Mouse (Mus musculus) hindbrain, postnatal 0 days (tissue): ENCODE measurements around the gene Gabpb2. TPM values are rescaled to one million over a fixed set of nuclear protein-coding genes. Genes with fewer than 3 reads are reported as not detected.
"Not testable (repeated sequence)": the region's sequence is repeated elsewhere in the genome, so short reads cannot be mapped to it uniquely, and the experiment has no call there.

Experiments
- ATAC-seq: fragments of 200-750 bp; cut with Nextera tagmentation; 2 replicates; pipeline ENCODE4 v1.8.0; 2017; ENCODE audit warnings: mild to moderate bottlenecking, moderate TSS enrichment, moderate library complexity
- DNase-seq: peaks from one replicate; pipeline ENCODE4 v3.0.0-alpha.2; 2015; ENCODE audit warnings: low spot score
- H3K27ac ChIP-seq: fragments of 300-500 bp; sonication (generic); 2 replicates; pipeline ENCODE4 v1.5.1; 2014; ENCODE audit warnings: mild to moderate bottlenecking
- H3K27me3 ChIP-seq: fragments of 300-500 bp; sonication (generic); 2 replicates; pipeline ENCODE4 v1.6.1; 2014; ENCODE audit warnings: low read length, mixed read lengths; ENCODE audit not compliant: insufficient read depth
- H3K36me3 ChIP-seq: fragments of 300-500 bp; sonication (generic); 2 replicates; pipeline ENCODE4 v1.6.1; 2014; ENCODE audit warnings: low read length, mixed read lengths; ENCODE audit not compliant: insufficient read depth
- H3K4me1 ChIP-seq: fragments of 300-500 bp; sonication (generic); 2 replicates; pipeline ENCODE4 v1.6.1; 2014; ENCODE audit warnings: antibody characterized with exemption, low read length, mixed read lengths; ENCODE audit not compliant: insufficient read depth
- H3K4me2 ChIP-seq: fragments of 300-500 bp; sonication (generic); 2 replicates; pipeline ENCODE4 v1.6.1; 2014; ENCODE audit warnings: low read depth, mild to moderate bottlenecking, low read length, moderate library complexity, mixed read lengths
- H3K4me3 ChIP-seq: fragments of 300-500 bp; sonication (generic); 2 replicates; pipeline ENCODE4 v1.5.1; 2014; ENCODE audit warnings: low read length
- H3K9ac ChIP-seq: fragments of 300-500 bp; sonication (generic); replicated peaks from 2 replicates; pipeline ENCODE4 v1.6.1; 2014; ENCODE audit warnings: mild to moderate bottlenecking, low read length, moderate library complexity, mixed read lengths
- H3K9me3 ChIP-seq: fragments of 300-500 bp; sonication (generic); 2 replicates; pipeline ENCODE4 v1.6.1; 2016; ENCODE audit warnings: low read length, mixed read lengths
- CTCF ChIP-seq: IDR thresholded peaks from 2 replicates; pipeline ENCODE4 v1.5.1; 2016; ENCODE audit warnings: antibody characterized with exemption, control low read depth, low read depth
- WGBS: fragments of 180-500 bp; shearing (Covaris S2); extraction: QIAGEN DNeasy Blood & Tissue Kit; methylation state at CpG from one replicate; pipeline ENCODE4 v1.1.7; 2014; 5-methylcytosine and 5-hydroxymethylcytosine counted together
- microRNA-seq, 2 experiments: library from miRNA; unstranded; fragments of <30 nt; microRNA quantifications; one replicate each; pipeline ENCODE4; 2016
- polyA plus RNA-seq: library from polyadenylated mRNA; unstranded; fragments of >200 nt; fragmentation: Nextera tagmentation; extraction: Ambion mirVana; gene quantifications from 2 replicates; pipeline ENCODE4 v1.2.1, GENCODE M21; 2015
- total RNA-seq: library from RNA; depleted of rRNA; stranded (reverse); fragments of >200 nt; gene quantifications from 2 replicates; pipeline ENCODE4 v1.2.3, GENCODE M21; 2014; rRNA removed

Gabpb2 gene
- total and polyA plus RNA-seq, 2 experiments from 2014 or later, result 2.9 to 8.6 TPM

DNA sequence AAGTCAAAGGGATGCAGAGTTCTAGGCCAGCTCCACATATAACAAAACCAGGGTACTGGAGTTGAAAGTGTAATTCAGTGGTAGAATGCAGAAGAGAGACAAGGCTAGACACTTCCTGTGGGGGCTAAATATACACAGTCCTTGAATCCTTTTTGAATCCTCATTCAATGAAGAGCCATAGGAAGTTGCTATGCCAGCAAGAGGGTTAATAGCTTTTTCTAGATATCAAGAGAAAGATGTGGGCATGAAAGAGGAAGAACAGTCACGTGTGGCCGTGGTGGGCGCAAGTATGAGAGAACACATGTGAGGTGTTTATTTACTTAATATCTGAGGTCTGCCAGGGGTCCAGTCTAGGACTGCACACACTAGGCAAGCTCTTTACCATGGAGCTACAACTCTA lies 81.4 kb downstream of the Gabpb2 start:
- Histone ChIP-seq H3K36me3 (peaks cover 6% of the 10 kb centered on the region; the same call in 1 of the 2 replicates), H3K4me1 (no peaks in the 10 kb centered on the region), H3K27ac (no peak overlapping the region), H3K27me3 (no peaks in the 10 kb centered on the region), H3K9me3 (no peaks in the 10 kb centered on the region), H3K4me2 (no peak overlapping the region), H3K4me3 (no peak overlapping the region), H3K9ac (no peak overlapping the region)
- no peak for TF ChIP-seq CTCF
- whole genome bisulfite sequencing, result 94% methylated on average over 3 of the region's 3 CpGs
- ATAC-seq, result no peak
- no peak for DNase-seq

DNA sequence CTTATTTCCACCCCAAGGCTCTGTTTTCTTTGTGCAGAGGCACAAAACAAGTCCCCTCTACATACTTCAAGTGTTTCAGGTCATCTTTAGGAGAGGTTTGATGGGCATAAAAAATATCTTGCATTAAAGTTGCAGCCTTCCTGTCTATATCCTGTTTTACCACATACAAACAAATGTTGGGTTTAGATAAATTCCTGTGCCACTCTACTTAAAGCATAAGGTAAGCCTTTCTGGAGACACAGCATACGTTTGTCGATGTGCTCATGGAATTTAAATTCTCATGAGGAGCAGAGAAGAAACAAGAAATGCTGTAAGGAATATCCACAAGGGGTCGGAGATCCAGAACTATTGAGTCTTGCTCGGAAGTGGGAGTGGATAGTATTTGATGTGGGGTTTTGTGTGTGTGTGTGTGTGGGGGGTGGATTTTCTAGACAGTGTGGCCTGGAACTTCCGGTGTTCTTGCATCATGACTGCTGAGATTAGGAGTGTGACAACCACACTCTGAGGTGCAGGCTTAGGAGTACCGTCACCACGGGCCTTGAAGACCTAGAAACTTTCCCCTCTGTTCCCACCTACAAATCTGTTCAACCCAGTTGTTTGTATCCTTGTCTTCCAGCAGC lies 82.2 kb downstream of the Gabpb2 start:
- TF ChIP-seq CTCF, result no peak
- Histone ChIP-seq H3K4me1 (no peaks in the 10 kb centered on the region), H3K27ac (0 out of 2 replicates have a peak overlapping the region, but pooled peaks have one; percentile 41), H3K4me3 (peak overlapping the region; percentile 34), H3K36me3 (peaks cover 6% of the 10 kb centered on the region; the same call in 1 of the 2 replicates), H3K9ac (no peak overlapping the region), H3K27me3 (no peaks in the 10 kb centered on the region), H3K4me2 (peak overlapping the region; percentile 70), H3K9me3 (no peaks in the 10 kb centered on the region)
- ATAC-seq (no peak), DNase-seq (no peak)
- 88% methylated on average over 7 of the region's 7 CpGs for WGBS

DNA sequence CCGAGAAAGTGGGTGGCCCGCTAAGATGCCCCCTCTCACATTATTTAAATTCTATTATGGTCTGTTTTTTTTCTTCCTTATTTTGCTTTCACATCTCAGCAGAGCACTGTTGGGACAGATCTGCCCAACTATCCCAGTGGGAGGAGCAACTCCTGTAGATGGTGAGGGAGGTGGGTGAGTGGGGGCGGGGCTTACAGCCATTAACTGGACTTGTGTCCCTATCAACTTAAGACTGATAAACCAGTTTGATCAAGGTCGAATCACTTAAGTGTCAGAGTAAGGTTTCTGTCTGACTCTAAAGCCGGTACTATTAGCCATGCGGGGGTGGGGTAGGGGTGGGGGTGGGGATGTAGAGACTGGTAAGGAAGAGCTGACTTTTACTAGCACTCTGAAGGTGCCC lies 82.7 kb downstream of the Gabpb2 start:
- no peaks in the 10 kb centered on the region for H3K27me3 ChIP-seq
- H3K4me3 ChIP-seq, result peak overlapping the region; percentile 34
- H3K4me2 ChIP-seq, result peak overlapping the region; percentile 70
- H3K36me3 ChIP-seq, result peaks cover under 1% of the 10 kb centered on the region; the same call in 1 of the 2 replicates
- H3K9me3 ChIP-seq, result no peaks in the 10 kb centered on the region
- 27% methylated on average over 6 of the region's 6 CpGs for WGBS
- ATAC-seq, result no peak
- H3K4me1 ChIP-seq, result no peaks in the 10 kb centered on the region
- peak; percentile 21 for DNase-seq
- peak overlapping the region; percentile 33 for H3K9ac ChIP-seq
- H3K27ac ChIP-seq, result peak overlapping the region; percentile 41; the same call in 1 of the 2 replicates
- no peak for TF ChIP-seq CTCF

DNA sequence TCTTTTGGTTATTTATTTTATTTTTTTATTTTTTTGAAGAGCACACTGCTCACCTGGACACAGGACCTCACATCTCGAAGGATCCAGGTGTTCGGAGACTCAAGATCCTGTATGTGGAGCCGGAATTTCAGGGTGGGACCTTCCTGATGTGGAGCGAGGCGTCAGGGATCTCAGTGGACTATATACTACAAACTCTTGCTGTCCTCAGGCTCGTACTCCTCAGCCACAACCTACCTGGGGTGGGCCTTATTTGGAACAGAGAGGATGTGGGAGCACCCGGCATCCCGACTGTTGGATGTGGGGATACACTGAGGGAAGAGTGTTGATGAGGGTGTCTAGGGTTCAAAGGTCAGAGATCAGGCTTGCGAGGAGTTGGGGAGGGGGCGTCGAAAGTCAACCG lies 83.6 kb downstream of the Gabpb2 start:
- WGBS, result no CpG with 5 or more reads among the region's 12 CpGs
- H3K36me3 ChIP-seq, H3K4me1 ChIP-seq, DNase-seq, H3K9ac ChIP-seq, H3K27ac ChIP-seq, H3K4me2 ChIP-seq, H3K27me3 ChIP-seq, H3K9me3 ChIP-seq: not testable (repeated sequence)
- peak overlapping the region; percentile 66 for H3K4me3 ChIP-seq
- peak; percentile 52 for ATAC-seq

DNA sequence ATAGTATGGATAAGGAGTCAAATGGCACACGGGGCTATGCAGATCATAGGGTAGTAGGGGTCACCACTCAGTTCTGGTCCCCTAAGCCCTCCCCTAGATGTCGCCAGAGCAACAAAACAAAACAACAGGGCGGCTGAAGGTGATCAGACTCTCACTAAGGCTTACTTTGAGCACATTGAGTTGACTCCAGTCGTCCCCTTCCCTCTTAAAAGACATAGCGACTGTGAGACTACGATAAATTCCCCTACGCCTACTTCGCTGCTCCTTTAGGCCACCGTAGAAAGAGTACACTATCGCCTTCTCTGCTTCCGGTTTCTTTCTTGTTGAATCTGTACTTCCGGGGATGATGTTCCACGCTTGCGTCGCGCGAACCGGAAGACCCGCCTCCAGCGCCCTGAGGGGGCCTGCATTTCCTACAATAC lies 84.0 kb downstream of the Gabpb2 start, which contains the start of the genes Scnm1 and Lysmd1:
Gene Scnm1 (minus strand): TSS at position 332 of the 422 bp plus-strand sequence.
Gene Lysmd1 (plus strand): TSS at position 409 of the 422 bp plus-strand sequence.
- peak within 1 kb of the TSS; percentile 71 for H3K9ac ChIP-seq
- TF ChIP-seq CTCF, result peak; percentile 41
- H3K4me3 ChIP-seq, result peak within 1 kb of the TSS; percentile 66
- no peaks in the 10 kb centered on the region for H3K4me1 ChIP-seq
- peak; percentile 96 for ATAC-seq
- H3K9me3 ChIP-seq, result no peaks in the 10 kb centered on the region
- peak within 1 kb of the TSS; percentile 70 for H3K4me2 ChIP-seq
- WGBS, result under 1% methylated on average over 20 of the region's 20 CpGs
- H3K27ac ChIP-seq, result peak within 1 kb of the TSS; percentile 80
- no peaks in the 10 kb centered on the region for H3K27me3 ChIP-seq
- DNase-seq, result peak; percentile 97
- H3K36me3 ChIP-seq, result no peaks in the 10 kb centered on the region

DNA sequence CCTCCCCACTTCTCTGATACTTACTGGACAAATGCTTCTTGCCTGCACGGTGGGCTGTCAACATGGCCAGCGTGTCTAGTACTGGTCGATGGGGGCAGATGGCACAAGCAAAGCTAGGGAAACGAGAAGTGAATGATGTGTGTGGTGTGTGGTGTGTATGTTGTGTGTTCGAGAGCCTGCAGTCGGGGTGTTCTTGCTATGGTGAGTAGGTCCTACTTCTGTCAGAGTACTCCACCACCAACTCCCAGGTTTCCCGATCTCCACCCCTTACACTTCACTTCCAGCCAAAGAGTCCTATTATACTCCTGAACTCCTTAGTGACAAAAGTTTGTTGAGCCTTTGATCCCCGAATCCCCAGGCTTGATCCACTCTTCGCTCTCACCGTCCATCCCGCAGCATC lies 84.5 kb downstream of the Gabpb2 start:
- peak overlapping the region; percentile 59 for H3K4me2 ChIP-seq
- ATAC-seq, result 0 out of 2 replicates have a peak, but pooled peaks have one; percentile 4
- WGBS, result 54% methylated on average over 11 of the region's 11 CpGs

DNA sequence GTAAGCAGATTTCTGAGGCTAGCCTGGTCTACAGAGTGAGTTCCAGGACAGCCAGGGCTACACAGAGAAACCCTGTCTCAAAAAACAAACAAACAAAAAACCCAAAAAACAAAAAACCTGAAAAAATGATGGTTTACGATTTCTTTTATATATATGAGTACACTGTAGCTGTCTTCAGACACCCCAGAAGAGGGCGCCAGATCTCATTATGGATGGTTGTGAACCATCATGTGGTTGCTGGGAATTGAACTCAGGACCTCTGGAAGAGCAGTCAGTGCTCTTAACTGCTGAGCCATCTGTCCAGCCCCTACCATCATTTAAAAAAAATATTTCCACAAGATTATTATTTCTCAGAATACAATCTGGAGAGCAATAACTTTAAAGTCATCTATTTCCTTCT lies 85.3 kb downstream of the Gabpb2 start:
- WGBS, result 91% methylated on average over 2 of the region's 2 CpGs
- not testable (repeated sequence) for H3K9ac ChIP-seq, H3K9me3 ChIP-seq, H3K36me3 ChIP-seq, DNase-seq, ATAC-seq, H3K4me3 ChIP-seq, H3K4me1 ChIP-seq, H3K27me3 ChIP-seq, H3K4me2 ChIP-seq, H3K27ac ChIP-seq
- TF ChIP-seq CTCF, result peak; percentile 37

More for the DNA sequence above, 84.5 kb downstream of the Gabpb2 start:
- Histone ChIP-seq H3K27ac (peak overlapping the region; percentile 80; the same call in 1 of the 2 replicates), H3K36me3 (no peaks in the 10 kb centered on the region), H3K4me1 (no peaks in the 10 kb centered on the region), H3K27me3 (no peaks in the 10 kb centered on the region), H3K9ac (peak overlapping the region; percentile 71), H3K9me3 (no peaks in the 10 kb centered on the region), H3K4me3 (peak overlapping the region; percentile 66)
- no peak for TF ChIP-seq CTCF
- DNase-seq, result no peak

Small RNAs within 50 kb of the gene (microRNA-seq; reads per million reads assigned to microRNA genes)
- gene Mir8099-1, result 0 reads per million in 2 experiments

Other genes with a start within 250 kb of the Gabpb2 start
- 57.1 and 85.4 TPM in 2 replicates for gene Pi4kb, start 243.2 kb downstream of the Gabpb2 start, total RNA-seq
- 19.2 and 22.7 TPM in 2 replicates for gene Pi4kb, start 243.2 kb downstream of the Gabpb2 start, polyA plus RNA-seq
- 34.1 and 35.4 TPM in 2 replicates for gene Zfp687, start 202.5 kb downstream of the Gabpb2 start, total RNA-seq
- gene Zfp687, start 202.5 kb downstream of the Gabpb2 start, polyA plus RNA-seq, result 17.3 and 18.0 TPM in 2 replicates
- 208 and 210 TPM in 2 replicates for gene Psmd4, start 175.3 kb downstream of the Gabpb2 start, total RNA-seq
- 267 and 272 TPM in 2 replicates for gene Psmd4, start 175.3 kb downstream of the Gabpb2 start, polyA plus RNA-seq
- 15.5 and 18.5 TPM in 2 replicates for gene Pip5k1a, start 111.0 kb downstream of the Gabpb2 start, total RNA-seq
- gene Pip5k1a, start 111.0 kb downstream of the Gabpb2 start, polyA plus RNA-seq, result 12.4 and 14.7 TPM in 2 replicates
- 52.7 and 53.6 TPM in 2 replicates for gene Vps72, start 106.9 kb downstream of the Gabpb2 start, total RNA-seq
- gene Vps72, start 106.9 kb downstream of the Gabpb2 start, polyA plus RNA-seq, result 121 and 123 TPM in 2 replicates
- 0.43 and 0.73 TPM in 2 replicates for gene Tmod4, start 93.4 kb downstream of the Gabpb2 start, total RNA-seq
- gene Tmod4, start 93.4 kb downstream of the Gabpb2 start, polyA plus RNA-seq, result 1.1 and 1.5 TPM in 2 replicates
- gene Scnm1, start 83.9 kb downstream of the Gabpb2 start, total RNA-seq, result 44.6 and 56.7 TPM in 2 replicates
- gene Scnm1, start 83.9 kb downstream of the Gabpb2 start, polyA plus RNA-seq, result 72.1 and 75.7 TPM in 2 replicates
- 33.4 and 38.5 TPM in 2 replicates for gene Lysmd1, start 83.8 kb downstream of the Gabpb2 start, total RNA-seq
- gene Lysmd1, start 83.8 kb downstream of the Gabpb2 start, polyA plus RNA-seq, result 39.2 and 42.4 TPM in 2 replicates
- gene Tnfaip8l2, start 75.6 kb downstream of the Gabpb2 start, total RNA-seq, result 1.9 and 2.3 TPM in 2 replicates
- 3.1 and 3.6 TPM in 2 replicates for gene Tnfaip8l2, start 75.6 kb downstream of the Gabpb2 start, polyA plus RNA-seq
- gene Sema6c, start 57.5 kb downstream of the Gabpb2 start, total RNA-seq, result 127 and 172 TPM in 2 replicates
- gene Sema6c, start 57.5 kb downstream of the Gabpb2 start, polyA plus RNA-seq, result 15.6 and 16.4 TPM in 2 replicates
- 60.4 and 62.4 TPM in 2 replicates for gene Cdc42se1, start 10.8 kb upstream of the Gabpb2 start, total RNA-seq
- 54.0 and 56.4 TPM in 2 replicates for gene Cdc42se1, start 10.8 kb upstream of the Gabpb2 start, polyA plus RNA-seq
- 347 and 357 TPM in 2 replicates for gene Mllt11, start 14.3 kb upstream of the Gabpb2 start, total RNA-seq
- 446 and 473 TPM in 2 replicates for gene Mllt11, start 14.3 kb upstream of the Gabpb2 start, polyA plus RNA-seq
- 0.14 and 1.4 TPM in 2 replicates for gene Gm128, start 23.7 kb upstream of the Gabpb2 start, total RNA-seq
- 0.49 and 0.61 TPM in 2 replicates for gene Gm128, start 23.7 kb upstream of the Gabpb2 start, polyA plus RNA-seq
- not detected in 2 replicates for gene Bnipl, start 33.3 kb upstream of the Gabpb2 start, total RNA-seq
- gene Bnipl, start 33.3 kb upstream of the Gabpb2 start, polyA plus RNA-seq, result 0.24 TPM in 1 of 2 replicates, not detected in the other
- 31.1 and 31.8 TPM in 2 replicates for gene Mindy1, start 63.4 kb upstream of the Gabpb2 start, total RNA-seq
- gene Mindy1, start 63.4 kb upstream of the Gabpb2 start, polyA plus RNA-seq, result 32.6 and 33.8 TPM in 2 replicates
- 72.7 and 77.4 TPM in 2 replicates for gene Prune1, start 64.2 kb upstream of the Gabpb2 start, total RNA-seq
- 56.6 and 60.4 TPM in 2 replicates for gene Prune1, start 64.2 kb upstream of the Gabpb2 start, polyA plus RNA-seq
- gene Anxa9, start 89.3 kb upstream of the Gabpb2 start, total RNA-seq, result 0.31 TPM in 1 of 2 replicates, not detected in the other
- 0.28 and 0.48 TPM in 2 replicates for gene Anxa9, start 89.3 kb upstream of the Gabpb2 start, polyA plus RNA-seq
- 43.7 and 64.0 TPM in 2 replicates for gene Cers2, start 96.9 kb upstream of the Gabpb2 start, total RNA-seq
- 87.4 and 90.5 TPM in 2 replicates for gene Cers2, start 96.9 kb upstream of the Gabpb2 start, polyA plus RNA-seq
- gene Setdb1, start 139.3 kb upstream of the Gabpb2 start, total RNA-seq, result 36.6 and 50.8 TPM in 2 replicates
- gene Setdb1, start 139.3 kb upstream of the Gabpb2 start, polyA plus RNA-seq, result 26.4 and 26.5 TPM in 2 replicates
- not detected in 2 replicates for gene 4930558C23Rik, start 184.9 kb upstream of the Gabpb2 start, total RNA-seq
- gene 4930558C23Rik, start 184.9 kb upstream of the Gabpb2 start, polyA plus RNA-seq, result not detected in 2 replicates
- 16.0 and 16.7 TPM in 2 replicates for gene Arnt, start 216.5 kb upstream of the Gabpb2 start, total RNA-seq
- gene Arnt, start 216.5 kb upstream of the Gabpb2 start, polyA plus RNA-seq, result 9.6 and 11.6 TPM in 2 replicates